8 mouse cellular contexts compared by ENCODE assay signal in genomic region chr11:6443727-6444076, GRCm38 (mm10). TPM values are rescaled to one million over a fixed set of nuclear protein-coding genes. Genes with fewer than 3 reads are reported as not detected.
DNase-seq lines count a peak whose midpoint lies in the region; ATAC-seq and TF ChIP-seq lines count a peak whose summit lies in the region.

No protein-coding gene starts in this region.

- no peak for DNase-seq in heart, adult 11 months
- no peak for DNase-seq in G1E (ENCODE audit: low spot score)
- DNase-seq in right cerebral cortex, postnatal 25 days: no peak
- DNase-seq in urinary bladder, adult 2 months (ENCODE audit: low spot score): no peak

- no peak for TF ChIP-seq CTCF in G1E (IDR thresholded peaks at IDR 0.05; ENCODE audit: low read depth, low read length)

- no peaks in the 10 kb centered on the region for H3K27me3 ChIP-seq in heart, embryonic 15.5 days
- H3K27me3 ChIP-seq in G1E (ENCODE audit: insufficient read depth, low read length): peaks cover 4% of the 10 kb centered on the region; the same call in 1 of the 2 replicates
- H3K27me3 ChIP-seq in forebrain, embryonic 16.5 days (replicated peaks; ENCODE audit: control insufficient read depth, insufficient read depth, low read length): no peaks in the 10 kb centered on the region

- peaks cover 15% of the 10 kb centered on the region for H3K4me1 ChIP-seq in heart, embryonic 15.5 days (replicated peaks)
- H3K4me1 ChIP-seq in G1E (ENCODE audit: insufficient read depth, low read depth, low read length): peaks cover 20% of the 10 kb centered on the region
- peaks cover 7% of the 10 kb centered on the region for H3K4me1 ChIP-seq in forebrain, embryonic 16.5 days (replicated peaks; ENCODE audit: control insufficient read depth, insufficient read depth, low read length)

- peak overlapping the region; percentile 90 for H3K27ac ChIP-seq in heart, embryonic 15.5 days
- peak overlapping the region; percentile 93 for H3K27ac ChIP-seq in forebrain, embryonic 16.5 days (ENCODE audit: low read length)
- H3K27ac ChIP-seq in macrophage: peak overlapping the region; percentile 57

- no peak for ATAC-seq in heart, embryonic 15.5 days (replicated peaks; ENCODE audit: insufficient number of reproducible peaks, insufficient read depth, low FRiP score, low read depth)
- no peak for ATAC-seq in G1E (ENCODE audit: extremely low read depth, insufficient number of reproducible peaks, low FRiP score, poor library complexity, severe bottlenecking)
- ATAC-seq in forebrain, embryonic 16.5 days: no peak
- no peak for ATAC-seq in megakaryocyte-erythroid progenitor cell, adult 5-6 weeks (replicated peaks; ENCODE audit: low FRiP score, low TSS enrichment, poor library complexity, severe bottlenecking)

- H3K4me3 ChIP-seq in heart, embryonic 15.5 days: peak overlapping the region; percentile 67
- H3K4me3 ChIP-seq in G1E (ENCODE audit: low read depth, low read length): peak overlapping the region; percentile 76
- peak overlapping the region; percentile 79 for H3K4me3 ChIP-seq in forebrain, embryonic 16.5 days (replicated peaks; ENCODE audit: low read length)
- H3K4me3 ChIP-seq in macrophage (ENCODE audit: inconsistent target): peak overlapping the region; percentile 73

- peak overlapping the region; percentile 65 for H3K4me2 ChIP-seq in heart, embryonic 15.5 days
- peak overlapping the region; percentile 82 for H3K4me2 ChIP-seq in forebrain, embryonic 16.5 days (ENCODE audit: low read length)

- WGBS in heart, embryonic 15.5 days: under 1% methylated on average over 10 of the region's 10 CpGs
- under 1% methylated on average over 10 of the region's 10 CpGs for WGBS in forebrain, embryonic 16.5 days
- WGBS in macrophage (ENCODE audit: missing documents): 0% methylated on average over 10 of the region's 10 CpGs

- H3K9me3 ChIP-seq in heart, embryonic 15.5 days (replicated peaks): no peaks in the 10 kb centered on the region
- H3K9me3 ChIP-seq in G1E (replicated peaks): no peaks in the 10 kb centered on the region
- H3K9me3 ChIP-seq in forebrain, embryonic 16.5 days (ENCODE audit: control insufficient read depth, low read length): no peaks in the 10 kb centered on the region

- peaks cover 1% of the 10 kb centered on the region for H3K36me3 ChIP-seq in heart, embryonic 15.5 days
- H3K36me3 ChIP-seq in G1E (replicated peaks): peaks cover 15% of the 10 kb centered on the region
- H3K36me3 ChIP-seq in forebrain, embryonic 16.5 days (ENCODE audit: control insufficient read depth, insufficient read depth): no peaks in the 10 kb centered on the region; the same call in 1 of the 2 replicates
- H3K36me3 ChIP-seq in macrophage (ENCODE audit: inconsistent target): no peaks in the 10 kb centered on the region

- peaks cover 51% of the 10 kb centered on the region for H3K79me2 ChIP-seq in macrophage (ENCODE audit: inconsistent target)

- H3K9ac ChIP-seq in heart, embryonic 15.5 days: peak overlapping the region; percentile 68
- H3K9ac ChIP-seq in forebrain, embryonic 16.5 days (replicated peaks; ENCODE audit: low read depth, low read length): peak overlapping the region; percentile 81

RNA-seq across cellular contexts. Expression of gene H2afv, which starts 0.5 kb away (rescaled TPM):
- 318 and 327 TPM in 2 replicates for polyA plus RNA-seq in heart, embryonic 15.5 days (2015; fragmentation: Nextera tagmentation; extraction: Ambion mirVana)
- total RNA-seq in G1E (2014; fragmentation: Nextera tagmentation) (53.2 and 62.9 TPM in 2 replicates), G1E (2017) (77.3 and 92.1 TPM in 2 replicates)
- polyA plus RNA-seq in G1E (2012) (68.1 and 97.5 TPM in 2 replicates), macrophage (2018) (15.4 to 35.4 TPM (median 22.4 TPM) in 3 replicates)
- 438 and 507 TPM in 2 replicates for polyA plus RNA-seq in forebrain, embryonic 16.5 days (2015; fragmentation: Nextera tagmentation; extraction: Ambion mirVana)
- total RNA-seq in macrophage (2018; cell fraction: chromatin; rRNA removed): 10 to 100 TPM in 3 of 26 experiments, 1 to 10 TPM in 19, under 1 TPM in 2, not detected in 2; 0.51 to 14.6 (median 4.1) TPM
- total RNA-seq in macrophage (2018; cell fraction: cytosol; rRNA removed): 10 to 100 TPM; 20.2 to 53.9 (median 28.0) TPM
- 10 to 100 TPM in 18 of 26 experiments, 1 to 10 TPM in 8; 4.1 to 24.6 (median 11.9) TPM for total RNA-seq in macrophage (2018; cell fraction: nucleus; rRNA removed)
- total RNA-seq in megakaryocyte-erythroid progenitor cell, adult 5-6 weeks (2014; fragmentation: Nextera tagmentation): 144 and 178 TPM in 2 replicates
- 85.9 and 103 TPM in 2 replicates for total RNA-seq in megakaryocyte-erythroid progenitor cell, adult 5-6 weeks (2017)
- polyA plus RNA-seq in urinary bladder, adult 2 months (2012; rRNA removed): 97.0 and 110 TPM in 2 replicates

RNA-seq across cellular contexts. Expression of gene Ppia, which starts 28.5 kb away (rescaled TPM):
- 3,680 and 4,098 TPM in 2 replicates for polyA plus RNA-seq in heart, embryonic 15.5 days (2015; fragmentation: Nextera tagmentation; extraction: Ambion mirVana)
- total RNA-seq in G1E (2014; fragmentation: Nextera tagmentation): 1,642 and 2,027 TPM in 2 replicates
- 3,073 and 3,673 TPM in 2 replicates for total RNA-seq in G1E (2017)
- 182 and 196 TPM in 2 replicates for polyA plus RNA-seq in G1E (2012)
- polyA plus RNA-seq in forebrain, embryonic 16.5 days (2015; fragmentation: Nextera tagmentation; extraction: Ambion mirVana): 3,622 and 3,688 TPM in 2 replicates
- 100 to 1,000 TPM in 17 of 26 experiments, 10 to 100 TPM in 9; 57.4 to 297 (median 107) TPM for total RNA-seq in macrophage (2018; cell fraction: chromatin; rRNA removed)
- total RNA-seq in macrophage (2018; cell fraction: cytosol; rRNA removed): 1,000 to 10,000 TPM; 1,408 to 2,161 (median 1,705) TPM
- 100 to 1,000 TPM; 138 to 460 (median 284) TPM for total RNA-seq in macrophage (2018; cell fraction: nucleus; rRNA removed)
- 1,329 to 2,132 TPM (median 1,766 TPM) in 3 replicates for polyA plus RNA-seq in macrophage (2018)
- total RNA-seq in megakaryocyte-erythroid progenitor cell, adult 5-6 weeks (2014; fragmentation: Nextera tagmentation): 3,823 and 4,304 TPM in 2 replicates
- total RNA-seq in megakaryocyte-erythroid progenitor cell, adult 5-6 weeks (2017): 1,965 and 1,971 TPM in 2 replicates
- polyA plus RNA-seq in urinary bladder, adult 2 months (2012; rRNA removed): 1,961 and 2,442 TPM in 2 replicates

RNA-seq across cellular contexts. Expression of gene Purb, which starts 32.0 kb away (rescaled TPM):
- 24.0 and 26.1 TPM in 2 replicates for polyA plus RNA-seq in heart, embryonic 15.5 days (2015; fragmentation: Nextera tagmentation; extraction: Ambion mirVana)
- total RNA-seq in G1E (2014; fragmentation: Nextera tagmentation) (38.2 and 43.9 TPM in 2 replicates), G1E (2017) (32.0 and 34.5 TPM in 2 replicates)
- polyA plus RNA-seq in G1E (2012) (7.8 and 8.9 TPM in 2 replicates), macrophage (2018) (23.4 to 30.1 TPM (median 28.8 TPM) in 3 replicates)
- polyA plus RNA-seq in forebrain, embryonic 16.5 days (2015; fragmentation: Nextera tagmentation; extraction: Ambion mirVana): 14.4 and 16.7 TPM in 2 replicates
- total RNA-seq in macrophage (2018; cell fraction: chromatin; rRNA removed): 10 to 100 TPM; 24.8 to 61.9 (median 42.8) TPM
- total RNA-seq in macrophage (2018; cell fraction: cytosol; rRNA removed): 10 to 100 TPM; 26.5 to 68.4 (median 42.4) TPM
- 10 to 100 TPM; 41.5 to 75.6 (median 54.1) TPM for total RNA-seq in macrophage (2018; cell fraction: nucleus; rRNA removed)
- 43.7 and 49.9 TPM in 2 replicates for total RNA-seq in megakaryocyte-erythroid progenitor cell, adult 5-6 weeks (2014; fragmentation: Nextera tagmentation)
- total RNA-seq in megakaryocyte-erythroid progenitor cell, adult 5-6 weeks (2017): 60.5 and 70.9 TPM in 2 replicates
- 22.3 and 29.5 TPM in 2 replicates for polyA plus RNA-seq in urinary bladder, adult 2 months (2012; rRNA removed)

RNA-seq across cellular contexts. Expression of gene Zmiz2, which starts 54.8 kb away (rescaled TPM):
- polyA plus RNA-seq in heart, embryonic 15.5 days (2015; fragmentation: Nextera tagmentation; extraction: Ambion mirVana): 6.6 and 8.2 TPM in 2 replicates
- total RNA-seq in G1E (2014; fragmentation: Nextera tagmentation) (63.4 and 75.4 TPM in 2 replicates), G1E (2017) (6.0 and 7.1 TPM in 2 replicates)
- polyA plus RNA-seq in G1E (2012) (245 and 292 TPM in 2 replicates), macrophage (2018) (38.6 to 57.7 TPM (median 48.1 TPM) in 3 replicates)
- 36.7 and 40.4 TPM in 2 replicates for polyA plus RNA-seq in forebrain, embryonic 16.5 days (2015; fragmentation: Nextera tagmentation; extraction: Ambion mirVana)
- 100 to 1,000 TPM in 7 of 26 experiments, 10 to 100 TPM in 19; 35.7 to 130 (median 85.7) TPM for total RNA-seq in macrophage (2018; cell fraction: chromatin; rRNA removed)
- 10 to 100 TPM; 34.3 to 89.5 (median 63.9) TPM for total RNA-seq in macrophage (2018; cell fraction: cytosol; rRNA removed)
- total RNA-seq in macrophage (2018; cell fraction: nucleus; rRNA removed): 10 to 100 TPM; 40.7 to 92.1 (median 73.8) TPM
- 65.9 and 70.0 TPM in 2 replicates for total RNA-seq in megakaryocyte-erythroid progenitor cell, adult 5-6 weeks (2014; fragmentation: Nextera tagmentation)
- total RNA-seq in megakaryocyte-erythroid progenitor cell, adult 5-6 weeks (2017): 5.6 and 10.4 TPM in 2 replicates
- 12.4 and 33.6 TPM in 2 replicates for polyA plus RNA-seq in urinary bladder, adult 2 months (2012; rRNA removed)
